ENCODE assay signal across 8 mouse cellular contexts in genomic region chr10:128459409-128460269, GRCm38 (mm10). TPM values are rescaled to one million over a fixed set of nuclear protein-coding genes. Genes with fewer than 3 reads are reported as not detected.
DNase-seq lines count a peak whose midpoint lies in the region; ATAC-seq lines count a peak whose summit lies in the region.

No protein-coding gene starts in this region.

- H3K4me2 ChIP-seq in heart, embryonic 12.5 days, result peak overlapping the region; percentile 75

- H3K27me3 ChIP-seq in heart, embryonic 12.5 days (replicated peaks), result no peaks in the 10 kb centered on the region

- H3K9ac ChIP-seq in heart, embryonic 12.5 days, result peak overlapping the region; percentile 95

- H3K4me3 ChIP-seq in heart, embryonic 12.5 days, result peak overlapping the region; percentile 96

- no peaks in the 10 kb centered on the region for H3K9me3 ChIP-seq in heart, embryonic 12.5 days (replicated peaks)

- peak; percentile 81 for ATAC-seq in heart, embryonic 12.5 days (ENCODE audit: insufficient number of reproducible peaks, low FRiP score)
- ATAC-seq in granulocyte monocyte progenitor cell, adult 5-6 weeks (replicated peaks; ENCODE audit: poor library complexity, severe bottlenecking), result no peak

- peaks cover 13% of the 10 kb centered on the region for H3K4me1 ChIP-seq in heart, embryonic 12.5 days (replicated peaks)

- DNase-seq in CD4-positive, CD25-positive, alpha-beta regulatory T cell, adult 2 months (ENCODE audit: low read depth, low spot score), result peak; percentile 68
- peak; percentile 40 for DNase-seq in T-cell, adult 2 months (ENCODE audit: low spot score)
- DNase-seq in embryo, embryonic 11 days, result peak; percentile 58
- peak; percentile 28 to 68 for DNase-seq in kidney, postnatal 36 days
- DNase-seq in lung, postnatal 25 days (ENCODE audit: low spot score), result peak; percentile 21
- peak; percentile 54 for DNase-seq in right cerebral cortex, postnatal 25 days

- 1% methylated on average over 34 of the region's 67 CpGs for WGBS in heart, embryonic 12.5 days

- peaks cover 27% of the 10 kb centered on the region for H3K36me3 ChIP-seq in heart, embryonic 12.5 days

- peak overlapping the region; percentile 95 for H3K27ac ChIP-seq in heart, embryonic 12.5 days (ENCODE audit: poor library complexity, severe bottlenecking)

RNA-seq across cellular contexts. Expression of gene Smarcc2, which starts 0.6 kb away (rescaled TPM):
- 83.3 and 86.9 TPM in 2 replicates for polyA plus RNA-seq in heart, embryonic 12.5 days (2016; fragmentation: Nextera tagmentation; extraction: Ambion mirVana)
- 90.4 and 113 TPM in 2 replicates for total RNA-seq in granulocyte monocyte progenitor cell, adult 5-6 weeks (2014; fragmentation: Nextera tagmentation)
- total RNA-seq in granulocyte monocyte progenitor cell, adult 5-6 weeks (2017), result 56.4 and 56.9 TPM in 2 replicates

RNA-seq across cellular contexts. Expression of gene Myl6, which starts 34.3 kb away (rescaled TPM):
- 1,237 and 1,275 TPM in 2 replicates for polyA plus RNA-seq in heart, embryonic 12.5 days (2016; fragmentation: Nextera tagmentation; extraction: Ambion mirVana)
- 1,019 and 1,105 TPM in 2 replicates for total RNA-seq in granulocyte monocyte progenitor cell, adult 5-6 weeks (2014; fragmentation: Nextera tagmentation)
- total RNA-seq in granulocyte monocyte progenitor cell, adult 5-6 weeks (2017), result 1,278 and 1,308 TPM in 2 replicates

RNA-seq across cellular contexts. Expression of gene Myl6b, which starts 38.8 kb away (rescaled TPM):
- polyA plus RNA-seq in heart, embryonic 12.5 days (2016; fragmentation: Nextera tagmentation; extraction: Ambion mirVana), result 3.0 and 4.0 TPM in 2 replicates
- 10.7 and 13.7 TPM in 2 replicates for total RNA-seq in granulocyte monocyte progenitor cell, adult 5-6 weeks (2014; fragmentation: Nextera tagmentation)
- total RNA-seq in granulocyte monocyte progenitor cell, adult 5-6 weeks (2017), result 1.2 and 1.7 TPM in 2 replicates

RNA-seq across cellular contexts. Expression of gene Rnf41, which starts 48.2 kb away (rescaled TPM):
- polyA plus RNA-seq in heart, embryonic 12.5 days (2016; fragmentation: Nextera tagmentation; extraction: Ambion mirVana), result 27.7 and 29.9 TPM in 2 replicates
- 15.7 and 29.1 TPM in 2 replicates for total RNA-seq in granulocyte monocyte progenitor cell, adult 5-6 weeks (2014; fragmentation: Nextera tagmentation)
- 16.5 and 18.6 TPM in 2 replicates for total RNA-seq in granulocyte monocyte progenitor cell, adult 5-6 weeks (2017)

RNA-seq across cellular contexts. Expression of gene Nabp2, which starts 48.3 kb away (rescaled TPM):
- 57.3 and 57.9 TPM in 2 replicates for polyA plus RNA-seq in heart, embryonic 12.5 days (2016; fragmentation: Nextera tagmentation; extraction: Ambion mirVana)
- 80.4 and 115 TPM in 2 replicates for total RNA-seq in granulocyte monocyte progenitor cell, adult 5-6 weeks (2014; fragmentation: Nextera tagmentation)
- total RNA-seq in granulocyte monocyte progenitor cell, adult 5-6 weeks (2017), result 58.6 and 60.5 TPM in 2 replicates
